Mouse (Mus musculus) liver, embryonic 14.5 days (tissue): ENCODE measurements at regions not wholly inside any gene's neighbourhood (a gene's known extent, or its start where the extent isn't known, plus 50 kb on each side); places are given as distances from the start of the nearest gene placed in this dataset.

ENCODE experiments used
- ATAC-seq: fragments of 200-750 bp; cut with Nextera tagmentation; 2 replicates; pipeline ENCODE4 v1.8.0; 2017; ENCODE audit warnings: moderate number of reproducible peaks, mild to moderate bottlenecking, moderate library complexity; ENCODE audit not compliant: insufficient read depth
- DNase-seq, 3 experiments: peaks; one replicate each; pipeline ENCODE4 v3.0.0-alpha.2; 2012 to 2013; ENCODE audit warnings: low read depth in 3 of 3, low spot score in 3 of 3
- H3K27ac ChIP-seq: fragments of 300-500 bp; sonication (generic); 2 replicates; pipeline ENCODE4 v1.5.1; 2014; ENCODE audit warnings: moderate library complexity, mild to moderate bottlenecking, control low read depth, inconsistent platforms
- H3K27me3 ChIP-seq: fragments of 300-500 bp; sonication (generic); 2 replicates; pipeline ENCODE4 v1.6.1; 2014; ENCODE audit warnings: mild to moderate bottlenecking, low read length, moderate library complexity; ENCODE audit not compliant: control insufficient read depth, insufficient read depth
- H3K36me3 ChIP-seq: fragments of 300-500 bp; sonication (generic); replicated peaks from 2 replicates; pipeline ENCODE4 v1.6.1; 2014; ENCODE audit warnings: low read depth; ENCODE audit not compliant: control insufficient read depth, insufficient read depth
- H3K4me1 ChIP-seq, 2 experiments: fragments of 200-500 bp in 1 of 2; fragments of 300-500 bp in 1 of 2; sonication (generic) in 1 of 2; replicated peaks; 2 replicates each; pipeline ENCODE4 v1.6.1; 2012 to 2014; ENCODE audit warnings: antibody characterized with exemption in 1 of 2, inconsistent platforms in 1 of 2, low read length in 1 of 2; ENCODE audit not compliant: control insufficient read depth in 2 of 2, insufficient read depth in 2 of 2
- H3K4me2 ChIP-seq: fragments of 300-500 bp; sonication (generic); 2 replicates; pipeline ENCODE4 v1.6.1; 2014; ENCODE audit warnings: low read depth, mild to moderate bottlenecking, control low read depth, moderate library complexity
- H3K4me3 ChIP-seq, 2 experiments: fragments of 200-500 bp in 1 of 2; fragments of 300-500 bp in 1 of 2; sonication (generic) in 1 of 2; 2 replicates each; pipeline ENCODE4 v1.5.1; 2012 to 2014; ENCODE audit warnings: low read depth in 2 of 2, low read length in 2 of 2, mild to moderate bottlenecking in 2 of 2, control low read depth in 1 of 2, inconsistent platforms in 1 of 2, moderate library complexity in 1 of 2; ENCODE audit not compliant: insufficient read depth in 1 of 2
- H3K9ac ChIP-seq: fragments of 300-500 bp; sonication (generic); replicated peaks from 2 replicates; pipeline ENCODE4 v1.6.1; 2014; ENCODE audit warnings: mild to moderate bottlenecking, control low read depth, moderate library complexity
- H3K9me3 ChIP-seq: fragments of 300-500 bp; sonication (generic); 2 replicates; pipeline ENCODE4 v1.6.1; 2016; ENCODE audit warnings: low read length, mixed read lengths; ENCODE audit not compliant: control insufficient read depth
- CTCF ChIP-seq: IDR thresholded peaks from 2 replicates; pipeline ENCODE4 v1.5.1; 2016; ENCODE audit warnings: antibody characterized with exemption, low read depth, control low read depth
- EP300 ChIP-seq: IDR thresholded peaks from 2 replicates; pipeline ENCODE4 v1.6.1; 2016; ENCODE audit warnings: antibody characterized with exemption, low read depth
- WGBS: fragments of 180-500 bp; shearing (Covaris S2); extraction: QIAGEN DNeasy Blood & Tissue Kit; methylation state at CpG from one replicate; pipeline ENCODE4 v1.1.7; 2014; ENCODE audit not compliant: insufficient replicate concordance; 5-methylcytosine and 5-hydroxymethylcytosine counted together

GRCm38 (mm10) chr10:111576395-111577069 is 70.4 kb downstream of the Phlda1 start:
- peaks cover 20 to 43% of the 10 kb centered on the region in 2 experiments for H3K4me1 ChIP-seq
- no peak for DNase-seq
- ATAC-seq: no peak

GRCm38 (mm10) chr10:111578536-111578935 is 72.5 kb downstream of the Phlda1 start:
- no peak for TF ChIP-seq CTCF
- TF ChIP-seq EP300: no peak
- Histone ChIP-seq H3K36me3 (no peaks in the 10 kb centered on the region), H3K9me3 (no peaks in the 10 kb centered on the region), H3K27ac (no peak overlapping the region), H3K9ac (no peak overlapping the region), H3K4me3 (no peak overlapping the region), H3K27me3 (no peaks in the 10 kb centered on the region), H3K4me1 (peaks cover 32 to 62% of the 10 kb centered on the region in 2 experiments), H3K4me2 (no peak overlapping the region)
- WGBS: 12% methylated on average over 5 of the region's 5 CpGs
- ATAC-seq (no peak), DNase-seq (no peak)

More at GRCm38 (mm10) chr10:111576395-111577069, 70.4 kb downstream of the Phlda1 start:
- Histone ChIP-seq H3K4me2 (no peak overlapping the region), H3K36me3 (no peaks in the 10 kb centered on the region), H3K27ac (no peak overlapping the region), H3K27me3 (no peaks in the 10 kb centered on the region), H3K4me3 (no peak overlapping the region), H3K9me3 (no peaks in the 10 kb centered on the region), H3K9ac (no peak overlapping the region)
- TF ChIP-seq CTCF (no peak), EP300 (no peak)
- WGBS: 52% methylated on average over 10 of the region's 10 CpGs

DNA sequence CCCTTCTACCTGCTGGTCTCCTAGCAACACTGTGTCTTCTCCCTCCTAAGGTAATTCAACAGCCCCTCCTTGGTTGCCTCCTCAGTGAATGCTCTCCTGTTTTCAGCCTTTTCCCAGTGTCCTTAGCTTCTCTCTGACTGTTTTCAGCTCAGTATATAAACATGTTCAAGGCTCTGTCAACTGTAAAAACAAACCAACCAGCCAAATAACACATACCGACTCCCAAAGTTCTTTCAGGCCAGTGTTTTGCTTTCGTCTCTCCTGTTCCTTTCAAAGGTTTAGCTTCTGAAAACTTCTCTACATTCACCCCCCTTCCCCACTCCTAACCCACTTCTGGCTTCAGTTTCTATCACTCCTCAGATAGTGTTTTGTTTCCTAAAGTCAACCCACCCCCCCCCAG is 73.4 kb downstream of the Phlda1 start:
- Histone ChIP-seq H3K9me3 (no peaks in the 10 kb centered on the region), H3K27ac (no peak overlapping the region), H3K4me2 (no peak overlapping the region), H3K4me3 (no peak overlapping the region), H3K27me3 (no peaks in the 10 kb centered on the region), H3K9ac (no peak overlapping the region), H3K36me3 (no peaks in the 10 kb centered on the region), H3K4me1 (peaks cover 39 to 70% of the 10 kb centered on the region in 2 experiments)
- DNase-seq (no peak), ATAC-seq (no peak)
- no peak for TF ChIP-seq CTCF
- TF ChIP-seq EP300: no peak
- whole genome bisulfite sequencing: 45% methylated on average over 2 of the region's 2 CpGs

DNA sequence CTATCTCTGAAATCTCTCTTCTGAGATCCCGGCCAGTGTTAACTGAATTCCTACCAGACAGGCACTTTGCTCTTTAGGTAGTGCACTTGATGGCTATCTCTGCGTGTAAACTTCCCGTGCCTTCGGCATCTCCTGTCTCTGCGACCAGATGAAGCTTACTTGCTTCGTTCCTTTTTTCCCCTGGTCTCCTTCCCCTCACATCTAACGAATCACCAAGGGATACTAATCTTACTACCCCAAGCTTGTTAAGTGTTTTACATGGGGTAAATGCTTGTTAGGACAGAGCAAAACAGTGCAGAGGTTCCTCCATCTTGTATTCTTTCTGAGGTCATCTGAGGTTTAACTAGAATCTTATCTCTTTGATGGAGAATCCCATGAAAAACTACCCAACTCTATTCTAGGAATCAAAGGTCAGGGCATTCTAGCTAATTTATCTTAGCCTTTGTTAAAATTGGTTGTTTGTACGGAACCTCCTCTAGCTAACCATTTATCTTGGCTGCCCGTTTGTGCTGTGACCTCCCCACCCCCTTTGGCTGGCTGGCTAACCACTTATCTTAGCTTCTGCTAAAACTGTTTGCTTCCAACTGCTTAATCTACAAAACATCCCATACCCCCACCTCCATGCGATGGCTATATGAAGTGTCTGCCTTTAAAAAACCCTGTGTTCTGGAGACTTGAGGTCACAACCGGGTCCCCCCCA is 74.5 kb downstream of the Phlda1 start:
- no peaks in the 10 kb centered on the region for H3K27me3 ChIP-seq
- H3K36me3 ChIP-seq: no peaks in the 10 kb centered on the region
- peaks cover 39 to 61% of the 10 kb centered on the region in 2 experiments for H3K4me1 ChIP-seq
- peak overlapping the region; percentile 27 for H3K4me2 ChIP-seq
- peak; percentile 49 for TF ChIP-seq EP300
- TF ChIP-seq CTCF: no peak
- H3K9ac ChIP-seq: no peak overlapping the region
- peak; percentile 42; the same call in 1 of the 2 replicates for ATAC-seq
- peak in 1 of 3 experiments; percentile 49 for DNase-seq
- no peak overlapping the region for H3K4me3 ChIP-seq
- no peak overlapping the region for H3K27ac ChIP-seq
- H3K9me3 ChIP-seq: no peaks in the 10 kb centered on the region
- WGBS: 8% methylated on average over 11 of the region's 11 CpGs

DNA sequence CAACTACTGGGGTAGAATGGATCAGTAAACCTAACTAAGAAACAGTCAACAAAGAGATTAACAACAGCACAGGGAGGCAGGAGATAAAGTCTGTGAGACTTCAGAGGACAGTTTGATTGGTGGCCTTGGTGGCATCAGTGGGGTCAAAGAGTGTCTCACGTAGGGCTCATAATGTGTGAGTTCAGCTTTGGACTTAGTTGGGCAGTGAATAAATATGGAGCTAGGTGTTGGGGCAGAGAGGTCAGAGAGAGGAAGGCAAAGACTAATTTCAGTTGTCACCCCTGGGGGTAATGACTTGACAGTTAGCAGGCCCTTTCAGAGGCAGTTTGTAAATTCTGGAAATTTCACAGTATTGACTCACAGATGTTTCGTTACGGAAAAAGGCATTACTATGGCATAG is 75.8 kb downstream of the Phlda1 start:
- WGBS: 70% methylated on average over 3 of the region's 3 CpGs
- peaks cover 32 to 49% of the 10 kb centered on the region in 2 experiments for H3K4me1 ChIP-seq

More for the DNA sequence above, 75.8 kb downstream of the Phlda1 start:
- DNase-seq (no peak), ATAC-seq (no peak)
- TF ChIP-seq EP300: no peak
- TF ChIP-seq CTCF: no peak
- H3K27me3 ChIP-seq: no peaks in the 10 kb centered on the region
- no peak overlapping the region for H3K9ac ChIP-seq
- H3K4me3 ChIP-seq: no peak overlapping the region
- H3K36me3 ChIP-seq: no peaks in the 10 kb centered on the region
- H3K9me3 ChIP-seq: no peaks in the 10 kb centered on the region
- H3K4me2 ChIP-seq: no peak overlapping the region
- no peak overlapping the region for H3K27ac ChIP-seq
